Mouse (Mus musculus): Measurements from ENCODE around the gene Ooep. TPM values are rescaled to one million over a fixed set of nuclear protein-coding genes. Genes with fewer than 3 reads are reported as not detected.

Gene Ooep
- total and polyA plus RNA-seq, 3 experiments, result not detected

DNA sequence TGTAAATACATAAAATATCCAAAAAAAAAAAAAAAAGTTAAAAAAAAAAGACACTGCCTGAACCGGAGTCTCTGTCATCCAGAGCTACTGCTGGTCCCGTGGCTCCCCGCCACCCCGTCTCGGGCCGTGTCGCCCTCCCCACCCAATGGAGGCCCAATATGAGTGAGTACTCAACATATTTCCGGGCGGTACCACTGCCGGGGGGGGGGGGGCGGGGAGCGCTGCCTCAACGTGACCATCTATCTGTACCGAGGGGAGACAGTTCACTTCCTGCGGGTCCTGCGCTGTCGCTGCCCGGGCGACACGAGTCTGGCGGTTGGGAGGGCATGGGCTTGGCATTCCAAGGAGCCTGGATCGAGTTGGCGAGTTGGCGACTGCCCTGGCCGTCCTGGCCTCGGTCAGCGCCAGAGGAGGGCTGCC is 48.8 kb upstream of the Ooep start (continued):
- TF ChIP-seq UBTF (IDR thresholded peaks at IDR 0.05; ENCODE audit: borderline replicate concordance, insufficient read depth, low read depth, low read length), result no peak
- TF ChIP-seq ZNF384 (IDR thresholded peaks at IDR 0.05; ENCODE audit: low read depth, low read length), result no peak
- no peak for TF ChIP-seq CHD2 (IDR thresholded peaks at IDR 0.05; ENCODE audit: low read length)
- TF ChIP-seq TCF12 (IDR thresholded peaks at IDR 0.05; ENCODE audit: low read depth, low read length), result peak; percentile 42; the same call in 1 of the 2 replicates
- 0 out of 2 replicates have a peak, but pooled peaks have one; percentile 37 for TF ChIP-seq TBP (IDR thresholded peaks at IDR 0.05; ENCODE audit: low read depth, low read length)
- TF ChIP-seq POLR2A (IDR thresholded peaks at IDR 0.05; ENCODE audit: control insufficient read depth in 1 of 2, insufficient read depth in 1 of 2, low read depth in 1 of 2, low read length in 2 of 2, poor library complexity in 1 of 2), result peak; percentile 46 to 65; a peak in 1 of 4 replicates
- no peak for TF ChIP-seq JUND (IDR thresholded peaks at IDR 0.05; ENCODE audit: low read depth, low read length)
- peak; percentile 87 for TF ChIP-seq CHD1 (IDR thresholded peaks at IDR 0.05; ENCODE audit: low read depth, low read length)
- TF ChIP-seq EP300 (IDR thresholded peaks at IDR 0.05; ENCODE audit: low read depth in 1 of 2, low read length in 2 of 2), result no peak
- TF ChIP-seq GATA1 (IDR thresholded peaks at IDR 0.05; ENCODE audit: low read depth, low read length), result no peak
- no peak for TF ChIP-seq SMC3 (IDR thresholded peaks at IDR 0.05; ENCODE audit: low read depth, low read length)
- TF ChIP-seq KAT2A (conservative IDR thresholded peaks at IDR 0.05; ENCODE audit: low read depth, low read length), result no peak

GRCm38 (mm10) chr9:78401596-78401995 is 23.1 kb upstream of the Ooep start:
- peaks cover 2 to 4% of the 10 kb centered on the region in 2 experiments; a peak in 3 of 4 replicates for H3K4me1 ChIP-seq (ENCODE audit: control insufficient read depth in 1 of 2, insufficient read depth in 2 of 2, low read length in 2 of 2)
- H3K79me2 ChIP-seq (ENCODE audit: control insufficient read depth, insufficient read depth, low read length, poor library complexity), result peaks cover 7% of the 10 kb centered on the region
- no peak overlapping the region for H3K27ac ChIP-seq (ENCODE audit: control insufficient read depth, low read depth, low read length)
- no peak overlapping the region for H3K4me3 ChIP-seq (ENCODE audit: control insufficient read depth in 1 of 2, insufficient read depth in 1 of 2, low read depth in 2 of 2, low read length in 2 of 2)
- H3K9me3 ChIP-seq (replicated peaks; ENCODE audit: insufficient read depth, low read length), result no peaks in the 10 kb centered on the region
- H3K27me3 ChIP-seq (ENCODE audit: control insufficient read depth in 1 of 2, insufficient read depth in 2 of 2, low read length in 2 of 2), result no peaks in the 10 kb centered on the region
- H3K36me3 ChIP-seq (ENCODE audit: control insufficient read depth in 1 of 2, insufficient read depth in 2 of 2, low read length in 2 of 2), result peaks cover 8 to 13% of the 10 kb centered on the region in 2 experiments
- no peak for TF ChIP-seq ETS1 (IDR thresholded peaks at IDR 0.05; ENCODE audit: low read depth, low read length)
- no peak for TF ChIP-seq POLR2A (IDR thresholded peaks at IDR 0.05; ENCODE audit: control insufficient read depth in 1 of 2, insufficient read depth in 1 of 2, low read depth in 1 of 2, low read length in 2 of 2, poor library complexity in 1 of 2)
- TF ChIP-seq CHD2 (IDR thresholded peaks at IDR 0.05; ENCODE audit: low read length), result no peak
- TF ChIP-seq BHLHE40 (IDR thresholded peaks at IDR 0.05; ENCODE audit: borderline replicate concordance, low read depth, low read length), result no peak
- no peak for TF ChIP-seq KAT2A (conservative IDR thresholded peaks at IDR 0.05; ENCODE audit: low read depth, low read length)
- TF ChIP-seq GATA1 (IDR thresholded peaks at IDR 0.05; ENCODE audit: low read depth, low read length), result no peak
- TF ChIP-seq POLR2AphosphoS5 (IDR thresholded peaks at IDR 0.05; ENCODE audit: borderline replicate concordance, low read depth, low read length), result no peak
- no peak for TF ChIP-seq MYB (IDR thresholded peaks at IDR 0.05; ENCODE audit: low read depth, low read length)
- no peak for TF ChIP-seq RCOR1 (IDR thresholded peaks at IDR 0.05; ENCODE audit: low read depth, low read length)
- TF ChIP-seq MAFK (IDR thresholded peaks at IDR 0.05; ENCODE audit: borderline replicate concordance, low read depth, low read length), result no peak
- TF ChIP-seq SIN3A (IDR thresholded peaks at IDR 0.05; ENCODE audit: low read length), result no peak
- TF ChIP-seq ZKSCAN1 (IDR thresholded peaks at IDR 0.05; ENCODE audit: low read depth, low read length), result no peak
- no peak for TF ChIP-seq E2F4 (IDR thresholded peaks at IDR 0.05; ENCODE audit: borderline replicate concordance, low read depth, low read length)
- no peak for TF ChIP-seq TCF12 (IDR thresholded peaks at IDR 0.05; ENCODE audit: low read depth, low read length)
- no peak for TF ChIP-seq RAD21 (IDR thresholded peaks at IDR 0.05; ENCODE audit: low read depth, low read length)
- TF ChIP-seq NRF1 (IDR thresholded peaks at IDR 0.05; ENCODE audit: insufficient read depth, low read depth, low read length, poor library complexity, severe bottlenecking), result no peak
- no peak for TF ChIP-seq ZC3H11A (IDR thresholded peaks at IDR 0.05; ENCODE audit: low read depth, low read length)
- no peak overlapping the region for H3K9ac ChIP-seq (ENCODE audit: control insufficient read depth, low read depth, low read length, poor library complexity, severe bottlenecking)
- DNase-seq (ENCODE audit: low read depth, low spot score), result no peak
